Mouse (Mus musculus) C2C12 (cell line): ENCODE data around the gene Tdrd6. TPM values are rescaled to one million over a fixed set of nuclear protein-coding genes. Genes with fewer than 3 reads are reported as not detected.

Source experiments
- H3K27me3 ChIP-seq: one replicate; pipeline ENCODE4 v1.6.1; 2011; ENCODE audit not compliant: control insufficient read depth, insufficient read depth, insufficient read length
- H3K36me3 ChIP-seq: one replicate; pipeline ENCODE4 v1.6.1; 2011; ENCODE audit not compliant: control insufficient read depth, insufficient read depth
- H3K4me3 ChIP-seq: one replicate; pipeline ENCODE4 v1.5.1; 2011; ENCODE audit warnings: mild to moderate bottlenecking, control low read depth; ENCODE audit not compliant: poor library complexity, insufficient read depth, severe bottlenecking
- H3K79me2 ChIP-seq: one replicate; pipeline ENCODE4 v1.6.1; 2011; ENCODE audit not compliant: control insufficient read depth, insufficient read depth
- H3K79me3 ChIP-seq: one replicate; pipeline ENCODE4 v1.6.1; 2011; ENCODE audit warnings: low read depth, control low read depth
- H3ac ChIP-seq: one replicate; pipeline ENCODE3; 2011; ENCODE audit warnings: low read depth; ENCODE audit not compliant: control insufficient read depth, insufficient read length
- CEBPB ChIP-seq: IDR thresholded peaks from one replicate; pipeline ENCODE4 v1.6.1; 2011; ENCODE audit warnings: low read depth, mild to moderate bottlenecking, control low read depth, moderate library complexity
- CTCF ChIP-seq: IDR thresholded peaks from one replicate; pipeline ENCODE4 v1.5.1; 2011; ENCODE audit not compliant: control insufficient read depth, insufficient read depth, insufficient read length
- FOSL1 ChIP-seq: IDR thresholded peaks from one replicate; pipeline ENCODE4 v1.8.0; 2011; ENCODE audit warnings: mild to moderate bottlenecking, low read length; ENCODE audit not compliant: poor library complexity, insufficient read depth, severe bottlenecking
- MAX ChIP-seq: IDR thresholded peaks from one replicate; pipeline ENCODE4 v1.6.1; 2011; ENCODE audit warnings: mild to moderate bottlenecking, control low read depth
- MYOD1 ChIP-seq: IDR thresholded peaks from one replicate; pipeline ENCODE4 v1.6.1; 2011; ENCODE audit warnings: low read depth; ENCODE audit not compliant: control insufficient read depth, insufficient read length
- MYOG ChIP-seq: IDR thresholded peaks from one replicate; pipeline ENCODE4 v1.6.1; 2011; ENCODE audit not compliant: control insufficient read depth, insufficient read length; ENCODE audit errors: extremely low read depth
- USF1 ChIP-seq: IDR thresholded peaks from one replicate; pipeline ENCODE4 v1.6.1; 2011; ENCODE audit warnings: low read depth, mild to moderate bottlenecking, control low read depth, moderate library complexity
- polyA plus RNA-seq: library from polyadenylated mRNA; unstranded; fragments of >200 nt; fragmentation: generic; extraction: Trizol; gene quantifications from one replicate; pipeline ENCODE4 v1.2.1, GENCODE M21; 2012; ENCODE audit warnings: missing spikeins

Gene Tdrd6
- polyA plus RNA-seq, 1 experiment, result not detected

DNA sequence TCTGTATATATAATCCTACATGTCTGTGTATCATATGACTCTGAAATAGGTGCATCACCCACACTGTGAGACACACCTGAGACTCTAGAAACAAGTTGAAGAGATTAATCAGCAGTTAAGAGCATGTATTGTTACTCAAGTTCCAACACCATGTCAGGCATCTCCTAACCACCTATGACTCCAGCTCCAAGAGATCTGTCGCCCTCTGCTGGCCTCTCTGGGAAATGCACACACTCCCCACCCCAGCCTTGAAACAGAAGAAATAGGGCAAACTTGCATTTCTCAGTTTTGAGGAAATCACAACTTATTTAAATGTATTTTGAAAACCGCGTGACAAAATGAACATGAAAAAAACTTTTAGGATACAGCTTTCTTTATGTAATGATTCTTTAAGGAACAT, 23.4 kb downstream of the Tdrd6 start:
- no peaks in the 10 kb centered on the region for H3K79me2 ChIP-seq
- H3K36me3 ChIP-seq, result no peaks in the 10 kb centered on the region
- H3K27me3 ChIP-seq, result no peaks in the 10 kb centered on the region
- H3K79me3 ChIP-seq, result no peaks in the 10 kb centered on the region
- no peak overlapping the region for H3K4me3 ChIP-seq
- no peak overlapping the region for H3ac ChIP-seq
- no peak for TF ChIP-seq MYOG
- TF ChIP-seq CEBPB, result no peak
- TF ChIP-seq CTCF, result peak; percentile 69
- TF ChIP-seq MAX, result no peak
- TF ChIP-seq FOSL1, result no peak

DNA sequence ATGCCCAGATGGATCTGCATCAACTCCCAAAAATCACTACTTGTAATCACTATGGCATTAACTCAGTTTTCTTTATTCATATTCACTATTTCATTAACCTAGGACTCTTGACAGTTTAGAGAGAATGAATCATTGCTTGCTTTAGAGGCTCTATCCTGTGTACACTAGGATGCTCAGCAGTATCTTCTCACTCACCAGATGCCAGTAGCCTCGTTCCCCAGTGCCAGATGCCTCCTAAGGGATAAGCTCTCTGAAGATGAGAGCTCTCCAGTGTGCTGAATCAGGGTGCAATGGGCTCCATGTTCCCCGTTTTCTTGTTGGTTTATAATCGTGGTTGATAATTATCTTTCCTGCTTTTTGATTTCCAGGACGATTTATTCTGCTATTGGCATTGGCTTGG, 31.4 kb downstream of the Tdrd6 start:
- H3K79me2 ChIP-seq, result no peaks in the 10 kb centered on the region
- no peaks in the 10 kb centered on the region for H3K36me3 ChIP-seq
- TF ChIP-seq CTCF (no peak), MAX (no peak), USF1 (no peak), MYOG (no peak)
- no peak overlapping the region for H3K4me3 ChIP-seq
- H3K27me3 ChIP-seq, result no peaks in the 10 kb centered on the region
- no peak overlapping the region for H3ac ChIP-seq
- H3K79me3 ChIP-seq, result no peaks in the 10 kb centered on the region

DNA sequence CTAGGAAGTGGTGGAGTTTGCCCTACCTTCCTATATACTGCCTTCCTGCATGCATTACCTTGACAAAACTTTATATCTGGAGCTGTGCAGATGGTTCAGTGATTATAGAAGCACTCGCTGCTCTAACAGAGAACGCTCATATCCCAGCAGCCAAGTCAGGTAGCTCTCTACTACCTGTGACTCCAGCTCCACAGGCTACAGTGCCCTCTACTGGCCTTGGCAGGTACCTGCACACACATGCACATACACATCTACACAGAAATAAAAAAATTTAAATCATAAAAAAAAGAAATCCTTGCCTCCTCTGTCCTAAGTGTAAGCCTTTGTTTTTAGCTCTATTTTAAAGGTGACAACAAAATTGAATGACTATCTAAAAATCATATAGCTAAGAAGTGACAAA, 32.4 kb downstream of the Tdrd6 start:
- no peak overlapping the region for H3ac ChIP-seq
- no peak overlapping the region for H3K4me3 ChIP-seq
- H3K36me3 ChIP-seq, result no peaks in the 10 kb centered on the region
- H3K79me3 ChIP-seq, result no peaks in the 10 kb centered on the region
- H3K79me2 ChIP-seq, result no peaks in the 10 kb centered on the region
- TF ChIP-seq MYOG, result no peak
- no peak for TF ChIP-seq MYOD1
- TF ChIP-seq MAX, result no peak
- TF ChIP-seq CTCF, result no peak
- no peak for TF ChIP-seq CEBPB
- TF ChIP-seq USF1, result no peak
- TF ChIP-seq FOSL1, result no peak
- no peaks in the 10 kb centered on the region for H3K27me3 ChIP-seq

DNA sequence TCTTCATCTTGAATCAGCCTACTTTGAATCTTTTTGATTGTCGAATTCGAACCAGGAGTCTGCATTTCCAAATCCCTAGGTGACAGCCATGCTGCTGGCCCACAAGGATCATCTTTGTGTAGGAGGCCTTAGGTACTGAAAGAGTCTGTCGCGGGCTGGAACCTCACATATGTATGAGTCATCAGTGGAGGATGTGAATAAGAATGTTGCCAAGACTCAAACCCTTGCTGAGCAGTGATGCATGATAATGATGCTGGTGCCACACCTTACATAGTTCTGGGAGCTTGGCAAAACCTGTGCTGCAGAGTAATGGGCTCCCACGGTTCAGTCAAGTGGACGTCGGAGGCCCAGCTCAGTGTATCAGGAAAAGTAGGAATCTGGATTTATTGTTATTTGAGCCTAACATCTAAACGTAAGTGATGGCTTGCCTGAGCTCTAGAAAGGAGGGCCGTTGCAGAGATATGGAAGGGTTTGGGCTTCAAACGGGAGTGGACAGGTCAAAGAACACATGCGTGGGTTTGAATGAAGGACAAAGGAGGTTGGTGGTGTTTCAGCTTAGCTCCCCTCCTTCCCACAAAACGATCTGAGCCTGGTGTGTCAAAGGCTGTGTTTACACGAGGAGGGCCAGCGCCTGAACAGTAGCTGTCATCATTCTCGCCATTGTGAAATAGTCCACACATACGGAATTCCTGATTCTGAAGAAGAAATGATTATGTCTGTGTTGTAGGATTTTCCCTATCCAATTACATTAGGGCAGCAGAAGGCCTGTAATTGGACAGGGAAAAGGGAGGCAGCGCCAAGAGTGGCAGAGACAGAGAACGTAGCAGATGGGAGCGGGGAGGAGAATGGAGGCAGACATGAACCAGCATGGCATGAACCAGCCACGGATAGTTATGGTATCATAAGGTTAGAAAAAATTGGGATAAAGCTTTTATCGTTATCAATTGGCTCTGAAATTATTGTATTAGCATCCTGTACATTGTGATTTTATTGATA, 37.5 kb downstream of the Tdrd6 start:
- Histone ChIP-seq H3K79me3 (no peaks in the 10 kb centered on the region), H3K36me3 (no peaks in the 10 kb centered on the region), H3K4me3 (no peak overlapping the region), H3K27me3 (no peaks in the 10 kb centered on the region), H3K79me2 (no peaks in the 10 kb centered on the region), H3ac (no peak overlapping the region)
- TF ChIP-seq MYOD1, result no peak

DNA sequence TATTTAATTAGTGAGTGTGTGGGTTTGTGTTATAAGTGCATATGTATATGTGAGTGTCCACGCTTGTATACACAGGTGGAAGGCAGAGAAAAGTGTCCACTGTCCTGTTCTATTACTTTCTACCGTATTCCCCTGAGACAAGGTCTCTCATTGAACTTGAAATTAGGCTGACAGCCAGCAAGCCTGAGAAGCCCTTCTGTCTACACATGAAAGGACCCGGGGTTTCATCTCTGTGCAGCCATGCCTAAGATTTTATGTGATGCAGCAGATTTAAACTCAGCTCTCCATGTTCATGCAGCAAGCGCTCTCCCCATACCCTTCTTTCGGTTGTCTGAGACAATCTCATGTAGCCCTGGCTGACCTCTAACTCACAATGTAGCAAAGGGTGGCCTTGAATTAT, 39.6 kb downstream of the Tdrd6 start:
- Histone ChIP-seq H3K36me3 (no peaks in the 10 kb centered on the region), H3K27me3 (no peaks in the 10 kb centered on the region), H3K79me2 (no peaks in the 10 kb centered on the region), H3K79me3 (no peaks in the 10 kb centered on the region), H3K4me3 (no peak overlapping the region), H3ac (no peak overlapping the region)
- TF ChIP-seq CTCF (no peak), FOSL1 (no peak), MAX (no peak), MYOG (no peak), CEBPB (no peak), USF1 (no peak), MYOD1 (no peak)

DNA sequence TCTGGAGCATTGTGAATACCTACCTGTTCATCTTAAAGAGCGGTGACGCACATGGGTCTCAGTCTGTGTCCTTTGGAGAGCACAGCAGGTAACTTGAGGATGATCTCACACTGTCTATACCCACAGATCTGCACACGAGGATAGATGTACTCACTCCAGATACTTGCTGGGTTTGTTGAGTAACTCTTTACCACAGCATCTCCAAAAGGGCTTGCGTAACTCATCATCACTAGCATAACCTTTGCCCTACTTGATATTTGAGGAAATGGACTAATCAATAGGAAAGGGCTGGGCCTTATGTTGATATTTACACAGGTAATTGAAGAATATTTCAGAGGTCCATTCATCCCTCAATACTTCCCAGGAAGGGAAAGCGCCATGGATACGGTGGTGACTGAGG, 40.3 kb downstream of the Tdrd6 start:
- Histone ChIP-seq H3K79me3 (no peaks in the 10 kb centered on the region), H3K79me2 (no peaks in the 10 kb centered on the region), H3K4me3 (no peak overlapping the region), H3ac (no peak overlapping the region), H3K27me3 (no peaks in the 10 kb centered on the region), H3K36me3 (no peaks in the 10 kb centered on the region)
- TF ChIP-seq MYOG, result no peak
- no peak for TF ChIP-seq MYOD1
- TF ChIP-seq FOSL1, result no peak
